Mouse (Mus musculus) brain, embryonic 14.5 days (tissue): Measurements from ENCODE around the gene Phka1.

Experiments
- CTCF ChIP-seq: fragments of 200-500 bp; IDR thresholded peaks from 2 replicates; pipeline ENCODE4 v1.5.1; 2012; ENCODE audit warnings: inconsistent platforms, mild to moderate bottlenecking, moderate library complexity, borderline replicate concordance; ENCODE audit not compliant: insufficient read depth, insufficient read length; ENCODE audit errors: extremely low read depth
- POLR2A ChIP-seq: fragments of 200-500 bp; IDR thresholded peaks from 2 replicates; pipeline ENCODE4 v1.6.1; 2012; ENCODE audit warnings: mild to moderate bottlenecking, inconsistent platforms, borderline replicate concordance; ENCODE audit not compliant: poor library complexity, insufficient read depth, insufficient read length, severe bottlenecking; ENCODE audit errors: extremely low read depth

DNA sequence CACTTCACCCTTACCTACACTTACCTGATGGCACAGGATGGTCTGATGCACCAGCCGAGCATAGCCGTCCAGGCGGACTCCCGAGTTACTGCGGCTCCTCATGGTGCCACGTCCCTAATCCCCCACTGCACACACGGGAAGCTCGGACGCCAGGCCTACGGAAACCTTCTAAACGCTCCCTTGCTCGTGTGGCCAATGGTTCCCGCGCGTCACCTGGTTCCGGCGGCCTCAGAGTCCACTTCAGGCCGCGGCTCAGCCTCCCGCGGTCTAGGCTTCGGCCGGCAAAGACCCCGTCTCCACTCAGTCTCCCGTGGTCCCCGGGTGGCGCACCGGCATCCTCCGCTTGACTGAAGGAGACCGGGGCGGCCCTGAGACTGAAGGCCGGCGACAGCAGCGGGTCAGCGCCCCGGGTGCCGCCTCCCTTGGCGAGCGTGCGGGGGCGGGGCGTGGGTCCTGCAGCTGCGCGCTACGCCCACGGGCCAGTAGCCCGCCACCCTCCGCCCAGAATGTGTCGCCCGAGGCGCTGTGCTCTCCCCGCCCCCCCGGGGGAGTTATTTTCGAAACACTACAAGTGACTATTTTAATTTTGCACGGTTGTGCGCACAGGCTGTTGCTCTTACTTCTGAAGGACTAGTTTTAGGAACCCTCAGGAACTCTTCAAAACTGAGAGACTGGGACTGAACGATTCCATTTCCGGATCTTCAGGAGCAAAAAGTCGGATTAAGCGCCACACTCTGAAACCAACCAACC, at the start of gene Phka1:
- TF ChIP-seq CTCF, result no peak
- 0 out of 2 replicates have a peak, but pooled peaks have one; percentile 20 for TF ChIP-seq POLR2A
